Mouse (Mus musculus) ES-E14 (cell line): Measurements from ENCODE around the gene Tex52. TPM values are rescaled to one million over a fixed set of nuclear protein-coding genes. Genes with fewer than 3 reads are reported as not detected.

Source experiments
- DNase-seq: peaks from one replicate; pipeline ENCODE4 v3.0.0-alpha.2; 2013; ENCODE audit warnings: low read depth, low spot score
- H3K27ac ChIP-seq: 2 replicates; pipeline ENCODE4 v1.5.1; 2012; ENCODE audit warnings: low read depth, mild to moderate bottlenecking, low read length, moderate library complexity, mixed read lengths; ENCODE audit not compliant: poor library complexity, insufficient read depth, severe bottlenecking
- H3K36me3 ChIP-seq: 2 replicates; pipeline ENCODE4 v1.6.1; 2012; ENCODE audit warnings: mild to moderate bottlenecking, low read length, moderate library complexity, mixed read lengths; ENCODE audit not compliant: control insufficient read depth, poor library complexity, insufficient read depth, severe bottlenecking
- H3K4me1 ChIP-seq, 2 experiments: fragments of 150-350 bp in 1 of 2; sonication (generic) in 1 of 2; 2 replicates each; pipeline ENCODE4 v1.6.1; 2012; ENCODE audit warnings: low read length in 2 of 2, mild to moderate bottlenecking in 1 of 2, mixed read lengths in 1 of 2; ENCODE audit not compliant: control insufficient read depth in 2 of 2, insufficient read depth in 2 of 2, poor library complexity in 1 of 2
- H3K4me3 ChIP-seq, 2 experiments: fragments of 150-350 bp in 1 of 2; sonication (generic) in 1 of 2; 2 replicates each; pipeline ENCODE4 v1.5.1; 2012; ENCODE audit warnings: low read length in 2 of 2, low read depth in 1 of 2, mild to moderate bottlenecking in 1 of 2, mixed read lengths in 1 of 2; ENCODE audit not compliant: insufficient read depth in 1 of 2, poor library complexity in 1 of 2, severe bottlenecking in 1 of 2
- H3K9ac ChIP-seq: 2 replicates; pipeline ENCODE4 v1.6.1; 2012; ENCODE audit warnings: low read depth, mild to moderate bottlenecking, low read length, mixed read lengths; ENCODE audit not compliant: poor library complexity, insufficient read depth, severe bottlenecking
- H3K9me3 ChIP-seq: fragments of 150-350 bp; sonication (generic); 2 replicates; pipeline ENCODE4 v1.6.1; 2012; ENCODE audit warnings: low read depth, mild to moderate bottlenecking, low read length; ENCODE audit not compliant: control insufficient read depth, insufficient read depth
- CHD2 ChIP-seq: IDR thresholded peaks from 2 replicates; pipeline ENCODE4 v1.6.1; 2014; ENCODE audit warnings: mild to moderate bottlenecking, low read depth, low read length, inconsistent platforms
- HCFC1 ChIP-seq: IDR thresholded peaks from 2 replicates; pipeline ENCODE4 v1.6.1; 2012; ENCODE audit warnings: low read length, inconsistent platforms, borderline replicate concordance; ENCODE audit not compliant: insufficient read depth
- MAFK ChIP-seq: IDR thresholded peaks from 2 replicates; pipeline ENCODE4 v1.6.1; 2014; ENCODE audit warnings: mild to moderate bottlenecking, low read depth, low read length, inconsistent platforms; ENCODE audit not compliant: insufficient read depth
- ZC3H11A ChIP-seq: IDR thresholded peaks from 2 replicates; pipeline ENCODE4 v1.6.1; 2012; ENCODE audit warnings: low read depth, mild to moderate bottlenecking, inconsistent platforms, low read length, borderline replicate concordance
- ZNF384 ChIP-seq: IDR thresholded peaks from 2 replicates; pipeline ENCODE4 v1.6.1; 2012; ENCODE audit warnings: low read depth, low read length, inconsistent platforms
- in situ Hi-C, 2 experiments: fragments of 600-800 bp; cut with MboI; formaldehyde crosslinking; loops; one replicate each; pipeline ENCODE4 v1.15.1; 2025; ENCODE audit warnings: low sequenced_read_pairs in 2 of 2, inconsistent platforms in 1 of 2; ENCODE audit not compliant: unreplicated experiment in 2 of 2
- total RNA-seq: library from RNA; depleted of rRNA; stranded (reverse); fragments of 300-350 nt; gene quantifications from 2 replicates; pipeline ENCODE4 v1.2.3, GENCODE M21; 2012

Gene Tex52
- total RNA-seq, 1 experiment: not detected

DNA sequence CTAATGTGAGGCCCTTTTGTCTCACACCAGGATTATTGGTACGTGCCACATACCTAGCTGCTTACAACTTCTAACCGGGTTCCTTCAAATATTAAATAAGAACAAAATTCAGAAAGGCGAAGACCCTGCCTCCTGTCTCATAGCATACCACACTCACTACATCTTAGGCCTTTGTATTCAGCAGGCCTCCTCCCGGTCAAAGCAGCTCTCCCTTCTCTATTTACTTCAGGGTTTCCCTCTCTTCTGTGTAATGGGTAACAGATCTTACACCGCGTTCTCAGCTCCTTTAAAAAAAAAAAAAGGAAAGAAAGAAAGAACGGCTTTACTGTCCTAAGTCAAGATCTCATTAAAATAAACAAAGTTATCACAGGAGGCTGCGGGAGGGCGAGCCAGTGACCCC lies 13.4 kb upstream of the Tex52 start:
- in situ Hi-C loops: no loop called here
- TF ChIP-seq ZNF384: no peak
- TF ChIP-seq HCFC1: no peak
- TF ChIP-seq CHD2: no peak
- TF ChIP-seq ZC3H11A: no peak
- TF ChIP-seq MAFK: no peak
- peaks cover 1 to 22% of the 10 kb centered on the region in 2 experiments; a peak in 2 of 4 replicates for H3K4me1 ChIP-seq
- H3K4me3 ChIP-seq: peak overlapping the region; percentile 94 to 95
- no peak for DNase-seq
- H3K9ac ChIP-seq: peak overlapping the region; percentile 93
- peaks cover 23% of the 10 kb centered on the region for H3K36me3 ChIP-seq
- peak overlapping the region; percentile 69; the same call in 1 of the 2 replicates for H3K27ac ChIP-seq
- H3K9me3 ChIP-seq: no peaks in the 10 kb centered on the region

- Histone ChIP-seq H3K4me3 (peak within 1 kb of the TSS; percentile 94 to 95), H3K36me3 (peaks cover 22% of the 10 kb centered on the region), H3K9ac (peak within 1 kb of the TSS; percentile 93), H3K27ac (peak within 1 kb of the TSS; percentile 69), H3K9me3 (no peaks in the 10 kb centered on the region), H3K4me1 (peaks cover 1 to 21% of the 10 kb centered on the region in 2 experiments; a peak in 2 of 4 replicates)
- TF ChIP-seq ZNF384 (no peak), MAFK (no peak), HCFC1 (no peak), ZC3H11A (no peak), CHD2 (no peak)
- peak; percentile 47 for DNase-seq
- in situ Hi-C loops: no loop called here
Observed at GRCm38 (mm10) chr6:128362381-128363006, 12.8 kb upstream of the Tex52 start, which contains the start of the genes Rhno1 and Foxm1. Gene Rhno1 (minus strand): TSS chr6:128362911. Gene Foxm1 (plus strand): TSS chr6:128362967.

DNA sequence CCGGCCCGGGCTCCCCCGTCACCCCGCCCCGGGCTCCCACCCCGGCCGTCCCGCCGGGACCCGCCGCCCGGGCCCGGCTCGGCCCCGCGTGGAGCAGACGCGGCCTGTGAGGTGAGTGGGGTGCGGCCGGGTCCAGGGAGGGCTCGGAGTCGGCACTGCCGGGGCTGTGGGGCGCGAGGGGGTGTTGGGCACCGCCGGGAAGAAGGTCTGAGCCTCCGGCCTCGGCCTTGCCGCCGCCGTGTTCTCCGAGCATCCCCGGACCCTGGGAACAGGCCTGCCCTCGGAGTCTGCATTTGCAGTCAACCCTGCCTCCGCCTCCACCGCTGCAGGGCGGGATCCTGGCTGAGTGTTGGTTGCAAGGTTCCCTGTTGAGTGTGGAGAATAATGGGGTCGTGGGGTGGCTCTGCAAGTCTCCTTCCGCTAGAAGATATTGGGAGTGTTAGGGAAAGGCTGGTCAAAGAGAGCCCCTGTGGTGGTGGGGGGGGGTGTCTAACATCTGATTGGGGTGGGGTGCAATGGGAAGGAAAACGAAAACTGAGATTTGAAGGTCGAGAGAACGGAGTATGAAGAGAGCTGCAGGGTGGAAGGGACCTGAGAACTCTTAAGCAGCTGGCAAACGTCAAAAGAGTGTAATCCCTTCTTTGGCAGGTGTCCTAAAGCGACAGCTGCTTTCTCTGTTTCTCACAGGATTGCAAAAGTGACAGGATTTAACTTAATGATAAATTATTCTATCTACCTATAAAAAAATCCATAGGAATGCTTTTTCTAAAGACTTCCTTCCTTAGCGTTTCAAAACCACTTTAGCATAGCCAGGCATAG lies 12.0 kb upstream of the Tex52 start:
- in situ Hi-C loops: no loop called here
- H3K9ac ChIP-seq: peak overlapping the region; percentile 93
- H3K9me3 ChIP-seq: no peaks in the 10 kb centered on the region

GRCm38 (mm10) chr6:128364721-128365120 lies 10.5 kb upstream of the Tex52 start:
- no peak for DNase-seq
- peaks cover 27% of the 10 kb centered on the region for H3K36me3 ChIP-seq
- peaks cover 1 to 18% of the 10 kb centered on the region in 2 experiments; a peak in 2 of 4 replicates for H3K4me1 ChIP-seq
- TF ChIP-seq HCFC1 (no peak), MAFK (no peak), CHD2 (no peak), ZNF384 (no peak), ZC3H11A (no peak)
- 0 out of 2 replicates have a peak overlapping the region, but pooled peaks have one; percentile 7 for H3K9ac ChIP-seq
- no peak overlapping the region for H3K27ac ChIP-seq
- no peak overlapping the region for H3K4me3 ChIP-seq
- no peaks in the 10 kb centered on the region for H3K9me3 ChIP-seq
- in situ Hi-C loops: no loop called here

More for the DNA sequence above, 12.0 kb upstream of the Tex52 start:
- peaks cover 1 to 18% of the 10 kb centered on the region in 2 experiments; a peak in 2 of 4 replicates for H3K4me1 ChIP-seq
- peaks cover 21% of the 10 kb centered on the region for H3K36me3 ChIP-seq
- peak; percentile 31 for DNase-seq
- peak overlapping the region; percentile 69 for H3K27ac ChIP-seq
- TF ChIP-seq ZNF384 (no peak), CHD2 (no peak), HCFC1 (no peak), MAFK (no peak), ZC3H11A (no peak)
- H3K4me3 ChIP-seq: peak overlapping the region; percentile 94 to 95
